Mouse (Mus musculus) kidney, postnatal 36 days (tissue): ENCODE data around the gene Fbxo47.

Experiments used
- DNase-seq, 2 experiments: peaks; one replicate each; pipeline ENCODE4 v3.0.0; 2021 to 2022; ENCODE audit warnings: mixed read lengths in 2 of 2

Fbxo47 gene

DNA sequence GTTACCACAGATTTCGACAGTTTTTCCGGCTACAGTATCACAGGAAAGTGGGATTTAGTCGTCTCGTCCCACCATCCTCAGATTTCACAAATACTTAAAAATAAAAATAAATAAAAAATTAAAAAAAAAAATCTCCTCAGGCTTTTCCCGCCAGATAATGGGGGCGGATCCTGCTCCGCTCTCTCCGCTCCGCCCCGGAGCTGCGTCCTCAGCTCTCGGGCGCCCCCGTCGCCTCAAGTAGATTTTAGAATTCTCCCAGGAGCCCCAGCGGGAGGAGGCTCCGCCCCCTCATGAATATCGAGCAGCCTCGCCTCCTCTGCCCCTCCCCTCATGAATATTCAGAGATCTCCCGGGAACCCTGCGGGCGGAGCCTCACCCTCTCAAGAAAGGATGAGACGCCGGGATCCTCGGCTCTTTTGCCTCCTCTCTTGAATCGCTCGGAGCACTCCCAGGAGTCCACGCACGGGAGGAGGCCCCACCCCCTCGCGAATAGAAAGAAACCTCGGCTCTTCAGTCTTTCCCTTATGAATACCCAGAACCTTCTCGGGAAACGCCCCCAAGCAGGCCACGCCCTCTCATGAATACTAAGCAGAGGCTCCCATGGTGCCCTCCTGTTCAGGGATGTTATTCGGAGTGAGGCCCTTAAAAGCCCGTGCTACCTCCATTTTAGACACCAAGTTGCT lies at the start of gene Fbxo47:
Fbxo47 (minus strand) TSS at position 237 of the 683 bp plus-strand sequence.
- peak; percentile 98 to 99 for DNase-seq

- no peak for DNase-seq
These were observed 49.6 kb upstream of the Fbxo47 start for GRCm38 (mm10) chr11:97933553-97933952.

DNA sequence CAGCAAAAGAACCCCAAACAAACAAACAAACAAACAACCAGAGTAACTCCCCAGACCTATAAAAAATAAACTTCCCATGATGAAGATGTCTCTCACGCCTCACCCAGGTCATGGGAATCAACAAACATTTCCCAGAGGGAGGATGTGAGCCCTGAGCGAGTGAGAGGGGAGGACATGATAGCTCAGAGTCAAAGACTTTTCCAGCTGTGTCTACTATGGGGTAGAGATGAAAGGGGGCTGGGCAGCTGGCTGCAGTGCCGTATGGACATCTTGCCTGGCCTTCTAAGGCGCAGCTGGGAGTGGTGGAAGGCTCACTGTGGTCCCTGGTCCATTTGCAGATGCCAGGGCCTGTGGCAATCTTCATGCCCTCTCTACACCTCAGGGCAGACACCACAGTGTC lies 45.0 kb upstream of the Fbxo47 start:
- no peak for DNase-seq

GRCm38 (mm10) chr11:97924217-97924616 lies 40.3 kb upstream of the Fbxo47 start:
- DNase-seq: no peak

DNA sequence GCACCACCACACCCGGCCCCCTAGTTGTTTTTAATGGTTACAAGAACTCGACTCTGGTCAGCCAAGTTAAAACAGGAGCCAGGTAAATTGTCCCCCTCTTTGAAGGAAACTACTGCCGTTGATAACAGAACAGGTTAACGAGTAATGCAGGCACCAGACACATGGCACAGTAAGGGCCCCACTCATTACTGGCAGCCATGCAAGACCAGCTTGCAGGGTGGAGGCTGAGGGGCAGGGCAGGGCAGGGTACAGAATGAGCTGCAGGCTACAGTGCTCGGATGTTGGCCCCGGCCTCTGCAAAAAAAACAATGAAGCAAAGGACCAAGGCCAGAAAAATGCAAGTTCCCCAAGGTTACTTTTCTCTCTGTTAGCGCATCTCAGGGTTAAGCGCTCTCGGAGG lies 39.7 kb upstream of the Fbxo47 start:
- DNase-seq: peak in 1 of 2 experiments; percentile 17

DNA sequence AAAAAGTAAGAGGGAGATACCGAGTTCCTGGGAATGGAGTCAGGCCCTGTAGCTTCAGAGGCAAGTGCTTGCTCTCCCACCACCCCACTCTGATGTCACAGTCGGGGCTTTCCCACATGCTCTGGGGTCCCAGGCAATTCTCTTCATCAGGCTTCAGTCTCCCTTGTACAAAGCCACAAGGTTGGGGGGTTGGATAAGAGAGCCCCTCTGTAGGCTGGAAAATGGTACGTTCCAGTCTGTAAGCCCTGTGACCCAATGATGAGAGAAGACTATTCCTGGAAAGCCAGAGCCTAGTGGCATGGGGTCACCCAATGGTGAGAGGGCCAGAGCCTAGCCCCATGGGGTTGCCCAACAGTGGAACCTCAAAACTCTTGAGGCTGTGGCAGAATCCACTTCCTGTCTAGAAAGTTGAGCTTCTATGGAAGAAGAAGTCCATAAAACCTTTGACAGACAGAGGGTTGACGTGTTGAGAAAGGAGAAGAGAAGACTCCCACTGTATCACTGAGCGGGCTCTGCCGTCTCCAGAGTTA lies 32.1 kb upstream of the Fbxo47 start:
- no peak for DNase-seq

DNA sequence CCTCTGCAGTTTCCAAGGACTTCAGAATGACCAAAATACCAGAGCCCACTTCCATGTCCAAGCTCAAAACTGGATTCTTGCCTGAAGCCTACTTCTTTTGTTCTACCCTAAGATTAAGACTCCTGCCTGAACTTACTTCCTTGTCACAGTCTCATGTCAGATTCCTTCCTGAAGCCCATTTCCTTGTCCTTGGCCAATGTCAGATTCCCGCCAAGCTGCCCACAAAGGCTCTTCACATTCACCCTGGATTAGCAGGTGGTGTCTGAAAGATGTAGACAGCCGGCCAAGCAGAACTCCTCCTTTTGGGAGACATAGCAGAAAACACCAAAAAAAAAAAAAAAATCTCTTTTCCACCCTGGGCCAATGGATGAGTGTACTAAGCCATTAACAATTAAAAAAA lies 31.5 kb upstream of the Fbxo47 start:
- DNase-seq: no peak

GRCm38 (mm10) chr11:97913111-97913510 lies 29.2 kb upstream of the Fbxo47 start:
- no peak for DNase-seq

GRCm38 (mm10) chr11:97908634-97909348 lies 24.8 kb upstream of the Fbxo47 start:
- no peak for DNase-seq

DNA sequence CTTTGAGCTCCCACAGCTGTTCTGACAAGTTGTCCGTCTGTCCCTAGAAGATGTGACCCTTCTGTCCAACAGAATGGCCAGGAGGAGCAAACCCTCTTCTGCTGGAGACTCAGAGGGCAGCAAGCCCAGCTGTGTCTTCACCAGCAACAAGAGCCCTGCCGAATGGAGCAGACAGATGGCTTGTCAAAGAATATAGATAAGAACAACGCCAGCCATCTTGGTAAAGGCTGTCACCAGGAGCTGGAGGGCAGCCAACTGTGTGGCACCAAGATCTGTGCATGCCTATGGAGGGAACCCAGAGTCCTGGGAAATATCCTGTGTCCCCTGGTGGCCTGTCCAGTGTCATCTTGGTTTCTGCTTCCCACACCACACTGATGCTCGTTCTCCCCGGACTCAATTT lies 24.0 kb upstream of the Fbxo47 start:
- DNase-seq: no peak

DNA sequence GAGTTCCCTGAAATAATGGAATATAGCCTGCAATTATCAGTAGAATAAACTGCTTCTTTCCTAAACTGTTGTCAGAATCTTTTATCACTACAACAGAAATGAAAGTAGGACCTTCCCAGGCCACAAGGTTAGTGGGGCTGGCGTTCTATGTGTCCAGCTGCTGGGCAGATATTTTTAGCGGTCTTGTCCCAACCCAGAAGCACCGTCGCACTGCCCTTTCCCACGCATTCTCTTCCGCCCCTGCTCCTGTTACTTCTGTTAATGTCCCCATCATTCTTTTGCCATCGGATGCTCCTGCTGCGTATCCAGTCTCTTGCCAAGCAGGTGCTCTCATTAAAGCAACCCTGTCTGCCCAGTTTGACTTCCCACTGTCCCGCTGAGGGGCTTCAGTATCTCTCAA lies 23.0 kb upstream of the Fbxo47 start:
- no peak for DNase-seq

- no peak for DNase-seq
These were observed 22.0 kb upstream of the Fbxo47 start for GRCm38 (mm10) chr11:97905941-97906340.

- DNase-seq: no peak
These were observed 21.6 kb upstream of the Fbxo47 start for GRCm38 (mm10) chr11:97905540-97905939.

DNA sequence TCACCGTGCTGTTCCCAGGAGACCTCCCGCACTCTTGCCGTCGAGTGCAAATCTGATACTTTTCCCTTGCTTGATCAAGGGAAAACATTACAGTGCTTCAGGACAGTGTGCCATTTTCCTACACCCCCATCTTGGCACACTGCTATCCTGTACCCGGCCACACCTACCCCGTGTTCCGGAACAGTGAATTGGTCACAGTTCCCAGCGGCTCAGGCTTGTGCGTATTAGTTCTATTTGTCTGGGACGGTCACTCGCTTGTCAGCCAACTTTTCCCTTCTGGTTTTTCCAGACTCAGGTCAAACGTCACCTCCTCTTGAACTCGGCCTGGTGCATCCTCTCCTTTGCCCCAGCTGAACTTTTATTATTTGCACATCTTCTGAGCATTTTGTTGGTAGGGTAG lies 20.8 kb upstream of the Fbxo47 start:
- peak in 1 of 2 experiments; percentile 36 for DNase-seq

DNA sequence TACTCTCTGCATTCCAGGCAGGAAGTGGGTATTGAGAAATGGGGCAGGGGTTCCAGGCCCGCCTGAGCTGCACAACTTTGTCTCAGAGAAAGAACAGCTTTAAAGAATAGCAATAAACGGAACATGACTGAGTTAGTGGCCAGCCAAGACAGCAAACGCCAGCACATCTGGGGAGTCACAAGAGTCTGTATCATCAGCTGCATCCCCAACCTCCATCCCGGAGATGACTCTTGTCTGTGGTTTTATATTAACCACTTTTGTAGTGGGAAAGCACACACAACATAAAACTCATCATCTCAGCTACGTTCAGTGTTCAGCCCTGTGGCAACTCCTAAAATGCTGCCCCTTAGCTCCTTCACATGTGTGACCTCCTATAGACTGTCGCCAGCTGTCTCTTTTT lies 17.9 kb upstream of the Fbxo47 start:
- no peak for DNase-seq

DNA sequence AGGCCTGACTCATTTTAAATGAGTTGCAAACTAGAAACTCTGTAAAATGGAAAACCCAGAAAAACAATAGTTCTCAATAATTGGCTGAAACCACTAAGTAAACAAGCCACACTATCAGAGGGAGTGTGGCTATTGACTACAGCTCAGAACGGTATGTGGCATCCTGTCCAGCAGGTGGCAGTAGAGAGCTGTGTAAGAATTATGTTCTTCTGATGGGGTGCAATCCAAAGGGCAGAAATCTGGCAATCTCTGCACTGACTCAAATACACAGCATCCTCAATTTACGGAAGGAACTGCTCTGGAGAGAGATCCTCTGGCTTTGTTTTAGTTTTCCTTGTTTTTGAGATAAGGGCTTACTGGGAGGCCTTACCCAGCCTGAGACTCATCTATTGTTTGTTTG lies 15.9 kb upstream of the Fbxo47 start:
- DNase-seq: peak; percentile 91 to 94

DNA sequence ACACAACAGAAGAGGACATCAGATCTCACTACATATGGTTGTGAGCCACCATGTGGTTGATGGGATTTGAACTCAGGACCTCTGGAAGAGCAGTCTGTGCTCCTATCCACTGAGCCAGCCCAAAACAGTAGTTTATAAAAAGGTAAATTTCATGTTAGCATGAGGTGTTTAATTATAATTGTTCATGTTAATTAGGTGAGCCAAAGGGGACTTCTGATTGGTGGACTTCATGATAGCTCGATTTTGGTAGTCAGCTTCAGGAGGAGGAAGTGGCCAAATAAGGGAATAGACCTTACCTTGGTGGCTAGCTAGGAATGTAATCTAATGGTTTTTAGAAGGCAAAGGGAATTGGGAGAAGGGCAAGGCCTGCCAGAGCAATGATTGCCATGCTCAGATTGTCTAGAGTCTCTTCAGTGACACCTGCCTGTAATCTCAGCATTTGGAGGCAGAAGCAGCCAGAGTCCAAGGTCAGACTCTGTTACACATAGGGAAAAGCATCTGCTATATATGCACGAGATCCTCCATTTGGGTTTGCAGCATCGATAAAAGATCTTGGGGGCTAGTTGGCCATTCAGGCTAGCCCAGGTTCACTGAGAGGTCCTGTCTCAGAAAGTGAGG lies 13.7 kb upstream of the Fbxo47 start:
- DNase-seq: no peak

GRCm38 (mm10) chr11:97896655-97897054 lies 12.7 kb upstream of the Fbxo47 start:
- DNase-seq: no peak

- no peak for DNase-seq
These were observed 7.9 kb upstream of the Fbxo47 start for GRCm38 (mm10) chr11:97891821-97892220.

DNA sequence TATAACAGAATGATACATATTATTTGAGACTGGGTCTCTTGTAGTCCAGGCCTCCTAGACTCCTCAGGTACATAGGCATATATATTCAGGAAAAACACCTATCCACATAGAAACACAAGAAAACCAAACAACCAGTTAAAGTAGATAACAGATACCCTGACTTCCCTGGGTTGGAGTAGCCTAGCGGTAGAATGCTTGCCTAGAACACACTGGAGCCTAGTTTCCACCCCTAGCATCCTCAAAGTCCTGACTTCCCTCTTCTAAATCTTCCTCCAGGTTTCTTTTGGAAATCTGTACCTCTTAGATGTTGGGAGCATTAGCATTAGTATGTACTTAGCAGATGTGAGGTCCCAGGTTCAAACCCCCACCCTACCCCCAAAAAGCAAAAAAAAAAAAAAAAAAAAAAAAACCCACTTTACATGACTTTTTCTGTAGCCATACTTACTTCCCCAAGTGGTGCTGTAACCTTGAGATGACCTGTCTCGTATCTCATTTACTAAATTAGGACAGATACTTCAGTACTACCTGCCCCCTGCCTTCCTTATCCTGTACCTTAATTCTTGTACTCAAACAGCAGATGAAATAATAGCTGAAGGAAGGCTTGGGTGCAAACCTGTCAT lies 1.5 kb upstream of the Fbxo47 start:
- DNase-seq: no peak

GRCm38 (mm10) chr11:97884601-97885185 lies 739 bp upstream of the Fbxo47 start:
- peak in 1 of 2 experiments; percentile 5 for DNase-seq

GRCm38 (mm10) chr11:97883542-97883917 lies 424 bp downstream of the Fbxo47 start:
- DNase-seq: peak; percentile 65 to 87

DNA sequence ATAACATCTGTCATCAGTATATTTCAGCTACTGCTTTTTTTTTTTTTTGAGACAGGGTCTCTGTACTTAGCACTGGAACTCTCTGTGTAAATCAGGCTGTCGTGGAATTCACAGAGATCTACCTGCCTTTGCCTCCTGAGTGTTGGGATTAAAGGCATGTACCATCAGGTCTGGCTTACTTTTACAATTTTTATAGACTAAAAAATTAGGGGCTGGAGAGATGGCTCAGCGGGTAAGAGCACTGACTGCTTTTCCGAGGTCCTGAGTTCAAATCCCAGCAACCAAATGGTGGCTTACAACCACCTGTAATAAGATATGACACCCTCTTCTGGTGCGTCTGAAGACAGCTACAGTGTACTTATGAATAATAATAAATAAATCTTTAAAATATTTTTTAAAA lies 3.6 kb downstream of the Fbxo47 start:
- DNase-seq: no peak
